Mouse (Mus musculus): ENCODE results near the gene Kifc3. TPM values are rescaled to one million over a fixed set of nuclear protein-coding genes. Genes with fewer than 3 reads are reported as not detected.

Gene Kifc3
- polyA plus RNA-seq, 1 experiment: 13.6 TPM

DNA sequence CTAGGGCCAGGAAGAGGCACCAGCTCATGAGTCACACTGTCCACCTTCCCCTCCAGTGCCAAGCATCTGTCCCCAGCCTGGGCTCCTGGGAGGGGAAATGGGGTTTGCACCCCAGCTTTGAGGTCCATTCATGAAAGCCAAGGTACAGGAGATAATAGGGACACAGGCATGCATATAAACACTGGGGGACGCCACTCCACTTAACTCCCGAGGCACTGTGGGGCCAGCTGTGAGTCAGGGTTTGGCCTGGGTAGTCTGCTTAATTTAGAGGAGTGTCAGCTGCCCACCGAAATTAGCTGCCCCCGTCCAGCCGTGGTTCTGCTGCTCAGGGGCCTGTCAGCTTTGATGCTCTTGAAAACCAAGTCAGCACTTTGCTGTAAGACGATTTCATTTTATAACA is 39.8 kb downstream of the Kifc3 start:
- TF ChIP-seq POLR2A (IDR thresholded peaks at IDR 0.05; ENCODE audit: low read depth, low read length): no peak
- Histone ChIP-seq H3K4me3 (ENCODE audit: insufficient read depth, low read length) (no peak overlapping the region), H3K4me1 (ENCODE audit: control insufficient read depth, insufficient read depth, low read length) (no peaks in the 10 kb centered on the region), H3K27ac (ENCODE audit: insufficient read depth, low read length) (no peak overlapping the region)

DNA sequence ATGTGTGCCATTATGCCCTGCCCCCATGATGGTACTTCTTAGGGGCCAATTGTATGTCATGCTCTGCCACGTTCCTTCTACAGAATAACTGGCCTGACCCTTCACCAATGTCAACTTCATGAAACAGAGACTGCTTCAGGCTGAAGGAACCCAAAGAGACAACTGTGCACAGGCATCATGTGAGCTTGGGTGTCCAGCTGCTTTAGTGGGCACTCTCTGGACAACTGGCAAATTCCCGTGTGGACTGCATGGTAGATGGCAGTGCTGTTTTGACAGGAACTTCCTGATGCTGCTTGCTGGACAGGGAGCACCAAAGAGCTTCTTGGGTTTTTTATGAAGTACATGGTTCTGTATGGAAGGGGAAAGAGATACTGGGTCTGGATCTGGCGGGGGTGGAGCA is 43.3 kb downstream of the Kifc3 start:
- no peak overlapping the region for H3K4me3 ChIP-seq (ENCODE audit: insufficient read depth, low read length)
- H3K27ac ChIP-seq (ENCODE audit: insufficient read depth, low read length): no peak overlapping the region
- no peak for TF ChIP-seq CTCF (IDR thresholded peaks at IDR 0.05; ENCODE audit: borderline replicate concordance, insufficient read depth, low read length)
- TF ChIP-seq POLR2A (IDR thresholded peaks at IDR 0.05; ENCODE audit: low read depth, low read length): no peak
- H3K4me1 ChIP-seq (ENCODE audit: control insufficient read depth, insufficient read depth, low read length): no peaks in the 10 kb centered on the region

DNA sequence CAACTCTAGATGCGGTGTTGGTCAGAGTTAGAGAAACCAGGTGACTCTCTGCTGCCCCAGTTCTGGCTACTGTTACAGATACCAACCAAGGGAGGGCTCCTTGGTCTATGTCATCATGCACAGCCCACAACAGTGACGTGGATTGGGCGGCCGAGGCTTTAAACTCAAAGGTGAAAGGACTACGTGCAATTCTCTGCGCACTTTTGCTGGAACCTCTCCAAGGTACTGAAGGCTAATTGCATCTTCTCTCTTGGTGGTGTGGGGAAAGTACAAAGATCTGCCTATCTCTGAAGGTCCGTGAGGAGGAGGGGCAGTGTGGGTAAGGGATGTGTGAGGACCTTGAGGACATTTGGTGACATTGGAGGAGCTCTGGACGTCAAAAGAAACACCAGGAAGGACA is 44.0 kb downstream of the Kifc3 start:
- Histone ChIP-seq H3K4me3 (ENCODE audit: insufficient read depth, low read length) (no peak overlapping the region), H3K27ac (ENCODE audit: insufficient read depth, low read length) (no peak overlapping the region), H3K4me1 (ENCODE audit: control insufficient read depth, insufficient read depth, low read length) (no peaks in the 10 kb centered on the region)
- no peak for TF ChIP-seq CTCF (IDR thresholded peaks at IDR 0.05; ENCODE audit: borderline replicate concordance, insufficient read depth, low read length)

DNA sequence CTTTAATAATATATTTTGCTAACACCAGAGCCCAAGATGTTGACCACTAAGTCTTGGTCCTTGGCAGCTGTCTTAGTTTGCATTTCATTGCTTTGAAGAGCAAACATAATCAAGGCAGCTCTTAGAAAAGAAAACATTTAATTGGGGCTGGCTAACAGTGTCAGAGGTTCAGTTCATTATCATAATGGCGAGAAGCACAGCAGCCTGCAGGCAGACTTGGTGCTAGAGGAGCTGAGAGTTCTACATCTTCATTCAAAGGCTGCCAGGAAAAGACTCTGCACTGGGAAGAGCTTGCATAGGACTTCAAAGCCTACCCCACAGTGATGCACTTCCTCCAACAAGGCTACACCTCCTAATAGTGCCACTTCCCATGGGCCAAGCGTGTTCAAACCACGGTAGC is 45.5 kb downstream of the Kifc3 start:
- TF ChIP-seq CTCF (IDR thresholded peaks at IDR 0.05; ENCODE audit: borderline replicate concordance, insufficient read depth, low read length) (no peak), POLR2A (IDR thresholded peaks at IDR 0.05; ENCODE audit: low read depth, low read length) (no peak)
- no peaks in the 10 kb centered on the region for H3K4me1 ChIP-seq (ENCODE audit: control insufficient read depth, insufficient read depth, low read length)
- no peak overlapping the region for H3K4me3 ChIP-seq (ENCODE audit: insufficient read depth, low read length)
- no peak overlapping the region for H3K27ac ChIP-seq (ENCODE audit: insufficient read depth, low read length)

DNA sequence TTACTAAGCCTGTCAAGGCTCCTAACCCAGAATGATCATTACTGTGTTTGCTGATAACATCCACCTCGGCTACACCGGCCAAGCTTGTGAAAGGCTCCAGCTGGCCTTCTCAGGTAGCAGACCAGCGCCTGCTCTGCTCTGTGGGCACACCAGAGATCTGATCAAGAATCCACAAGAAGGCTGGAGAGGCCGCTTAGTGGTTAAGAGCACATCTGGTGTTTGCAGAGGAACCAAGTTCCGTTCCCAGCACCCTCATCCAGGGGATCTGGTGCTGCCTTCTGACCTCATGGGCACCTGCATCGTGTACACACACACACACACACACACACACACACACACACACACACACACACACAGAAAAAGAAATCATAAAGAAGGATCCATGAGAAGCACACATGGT is 46.5 kb downstream of the Kifc3 start:
- no peak overlapping the region for H3K27ac ChIP-seq (ENCODE audit: insufficient read depth, low read length)
- H3K4me3 ChIP-seq (ENCODE audit: insufficient read depth, low read length): no peak overlapping the region
- TF ChIP-seq POLR2A (IDR thresholded peaks at IDR 0.05; ENCODE audit: low read depth, low read length) (no peak), CTCF (IDR thresholded peaks at IDR 0.05; ENCODE audit: borderline replicate concordance, insufficient read depth, low read length) (no peak)
- no peaks in the 10 kb centered on the region for H3K4me1 ChIP-seq (ENCODE audit: control insufficient read depth, insufficient read depth, low read length)

DNA sequence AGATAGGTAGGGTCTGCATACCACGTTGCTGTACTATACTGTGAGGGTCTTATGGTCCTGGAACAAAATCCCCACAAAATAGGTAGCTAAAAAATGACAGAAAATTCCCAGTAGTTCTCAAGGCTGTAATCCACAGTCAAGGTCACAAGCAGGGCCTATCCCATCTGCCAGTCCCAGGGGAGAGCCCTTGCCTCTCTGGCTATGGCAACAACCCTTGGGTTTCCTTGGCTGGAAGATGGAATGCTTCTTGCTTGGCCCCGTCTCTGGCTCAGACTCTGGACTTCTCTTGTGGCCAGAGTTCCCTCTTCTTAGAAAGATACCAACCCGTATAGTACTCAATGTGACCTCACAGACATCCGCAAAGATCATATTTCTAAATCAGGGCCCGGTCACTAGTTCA is 47.3 kb downstream of the Kifc3 start:
- no peak for TF ChIP-seq CTCF (IDR thresholded peaks at IDR 0.05; ENCODE audit: borderline replicate concordance, insufficient read depth, low read length)
- TF ChIP-seq POLR2A (IDR thresholded peaks at IDR 0.05; ENCODE audit: low read depth, low read length): no peak
- Histone ChIP-seq H3K4me3 (ENCODE audit: insufficient read depth, low read length) (no peak overlapping the region), H3K4me1 (ENCODE audit: control insufficient read depth, insufficient read depth, low read length) (no peaks in the 10 kb centered on the region), H3K27ac (ENCODE audit: insufficient read depth, low read length) (0 out of 2 replicates have a peak overlapping the region, but pooled peaks have one; percentile 4)

DNA sequence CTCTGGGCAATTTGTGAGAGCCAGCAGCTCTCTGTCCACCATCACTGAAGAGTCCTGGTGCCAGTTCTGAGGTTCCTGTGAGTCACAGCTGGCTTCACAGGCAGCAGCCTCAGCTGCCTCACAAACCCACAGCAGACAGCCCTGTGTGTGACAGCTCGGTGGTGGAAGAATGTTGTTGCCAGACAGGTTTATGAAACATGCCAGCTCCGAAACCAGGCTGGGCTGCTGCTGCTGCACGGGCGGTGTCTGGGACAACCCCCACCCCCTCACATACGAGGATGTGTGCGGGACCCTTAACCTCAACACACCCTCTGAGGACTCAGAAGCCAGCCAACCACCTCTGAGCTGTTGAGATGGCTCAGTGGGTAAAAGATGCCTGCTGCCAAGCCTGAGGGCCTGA is 48.0 kb downstream of the Kifc3 start:
- no peak for TF ChIP-seq CTCF (IDR thresholded peaks at IDR 0.05; ENCODE audit: borderline replicate concordance, insufficient read depth, low read length)
- no peak for TF ChIP-seq POLR2A (IDR thresholded peaks at IDR 0.05; ENCODE audit: low read depth, low read length)
- Histone ChIP-seq H3K27ac (ENCODE audit: insufficient read depth, low read length) (no peak overlapping the region), H3K4me1 (ENCODE audit: control insufficient read depth, insufficient read depth, low read length) (no peaks in the 10 kb centered on the region), H3K4me3 (ENCODE audit: insufficient read depth, low read length) (no peak overlapping the region)

DNA sequence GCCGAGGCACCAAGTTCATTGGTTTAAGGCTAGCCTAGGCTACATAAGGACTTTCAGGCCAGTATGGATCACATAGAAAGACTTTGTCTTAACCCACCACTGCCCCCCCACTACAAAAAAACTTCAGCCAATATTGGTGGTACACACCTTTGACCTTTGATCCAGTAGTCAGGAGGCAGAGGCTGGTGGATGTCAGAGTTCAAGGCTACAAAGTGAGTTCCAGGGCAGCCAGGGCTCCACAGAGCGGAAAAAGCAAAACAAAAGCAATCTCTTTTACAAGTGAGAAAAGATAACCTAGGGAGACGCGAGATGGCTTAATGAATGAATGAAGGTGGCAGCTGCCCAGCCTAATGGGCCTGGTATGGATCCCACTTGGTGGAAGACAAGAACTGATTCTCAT is 48.6 kb downstream of the Kifc3 start:
- H3K4me3 ChIP-seq (ENCODE audit: insufficient read depth, low read length): no peak overlapping the region
- no peak overlapping the region for H3K27ac ChIP-seq (ENCODE audit: insufficient read depth, low read length)
- no peak for TF ChIP-seq POLR2A (IDR thresholded peaks at IDR 0.05; ENCODE audit: low read depth, low read length)
- no peak for TF ChIP-seq CTCF (IDR thresholded peaks at IDR 0.05; ENCODE audit: borderline replicate concordance, insufficient read depth, low read length)
- no peaks in the 10 kb centered on the region for H3K4me1 ChIP-seq (ENCODE audit: control insufficient read depth, insufficient read depth, low read length)

DNA sequence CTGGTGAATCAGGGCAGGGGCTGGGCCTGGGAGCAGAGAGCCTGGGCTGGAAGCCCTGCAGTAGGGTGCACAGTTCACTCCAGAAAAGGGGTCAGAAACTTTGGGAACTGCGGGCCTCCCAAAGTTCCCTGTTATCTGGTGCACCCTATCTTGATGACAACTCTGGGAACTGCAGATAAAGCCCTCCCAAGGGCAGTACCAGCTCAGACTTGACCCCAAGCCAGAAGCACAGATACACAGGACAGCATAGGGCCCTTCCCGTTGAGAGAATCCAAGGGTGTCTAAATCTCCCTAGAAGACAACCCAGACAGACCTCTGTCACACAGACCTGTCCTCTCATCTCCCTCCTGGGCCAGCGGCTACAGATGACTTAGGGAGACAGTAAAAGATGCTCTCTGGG is 52.0 kb downstream of the Kifc3 start:
- TF ChIP-seq POLR2A (IDR thresholded peaks at IDR 0.05; ENCODE audit: low read depth, low read length) (no peak), CTCF (IDR thresholded peaks at IDR 0.05; ENCODE audit: borderline replicate concordance, insufficient read depth, low read length) (no peak)
- no peak overlapping the region for H3K27ac ChIP-seq (ENCODE audit: insufficient read depth, low read length)
- no peak overlapping the region for H3K4me3 ChIP-seq (ENCODE audit: insufficient read depth, low read length)
- H3K4me1 ChIP-seq (ENCODE audit: control insufficient read depth, insufficient read depth, low read length): no peaks in the 10 kb centered on the region

DNA sequence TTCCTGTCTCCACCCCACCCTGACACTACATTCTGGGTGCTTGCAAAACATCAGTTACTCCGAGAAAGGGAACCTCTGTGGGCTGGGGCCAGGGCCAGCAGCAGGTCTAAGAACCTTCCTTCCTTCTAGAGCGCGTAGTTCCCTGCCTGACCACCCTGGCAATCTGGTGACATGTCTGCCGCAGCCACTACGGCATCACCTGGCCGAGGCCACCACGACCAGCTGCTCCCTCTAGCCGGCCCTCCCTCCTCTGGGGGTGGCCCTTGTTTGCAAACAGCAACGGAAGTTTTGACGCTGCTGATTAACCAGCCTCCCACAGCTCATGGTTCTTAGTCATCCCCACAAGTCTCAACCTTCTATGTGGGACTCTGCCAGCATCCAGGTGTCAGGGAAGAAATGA is 53.2 kb downstream of the Kifc3 start:
- Histone ChIP-seq H3K4me3 (ENCODE audit: insufficient read depth, low read length) (no peak overlapping the region), H3K4me1 (ENCODE audit: control insufficient read depth, insufficient read depth, low read length) (no peaks in the 10 kb centered on the region), H3K27ac (ENCODE audit: insufficient read depth, low read length) (no peak overlapping the region)
- no peak for TF ChIP-seq CTCF (IDR thresholded peaks at IDR 0.05; ENCODE audit: borderline replicate concordance, insufficient read depth, low read length)
- TF ChIP-seq POLR2A (IDR thresholded peaks at IDR 0.05; ENCODE audit: low read depth, low read length): no peak

DNA sequence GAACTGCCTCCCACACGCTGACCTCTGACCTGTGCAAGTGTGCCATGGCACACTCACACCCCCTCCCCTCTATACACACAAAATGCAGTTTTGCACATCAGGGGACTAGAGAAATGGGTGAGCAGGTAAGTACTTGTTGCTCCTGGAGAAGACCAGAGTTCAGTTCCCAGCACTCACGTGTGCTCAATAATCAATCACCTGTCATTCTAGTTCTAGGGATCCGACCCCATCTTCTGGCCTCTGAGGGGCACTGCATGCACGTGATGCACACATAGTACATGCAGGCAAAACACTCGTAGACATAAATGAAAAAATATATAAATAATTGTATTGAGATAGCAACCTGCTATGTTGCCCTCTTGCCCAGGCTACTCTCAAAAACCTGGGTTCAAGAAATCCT is 55.8 kb downstream of the Kifc3 start:
- TF ChIP-seq CTCF (IDR thresholded peaks at IDR 0.05; ENCODE audit: borderline replicate concordance, insufficient read depth, low read length) (no peak), POLR2A (IDR thresholded peaks at IDR 0.05; ENCODE audit: low read depth, low read length) (no peak)
- H3K27ac ChIP-seq (ENCODE audit: insufficient read depth, low read length): no peak overlapping the region
- peaks cover 6% of the 10 kb centered on the region for H3K4me1 ChIP-seq (ENCODE audit: control insufficient read depth, insufficient read depth, low read length)
- H3K4me3 ChIP-seq (ENCODE audit: insufficient read depth, low read length): no peak overlapping the region
